Mouse (Mus musculus) ES-Bruce4 (cell line): ENCODE measurements around the gene Mcpt9.
"Not testable (repeated sequence)": the region's sequence is repeated elsewhere in the genome, so short reads cannot be mapped to it uniquely, and the experiment has no call there.

Experiments used
- EP300 ChIP-seq: IDR thresholded peaks from 2 replicates; pipeline ENCODE4 v1.6.1; 2011; ENCODE audit warnings: low read depth, low read length; ENCODE audit not compliant: insufficient read depth
- POLR2A ChIP-seq: IDR thresholded peaks from one replicate; pipeline ENCODE4 v1.8.1; 2011; ENCODE audit warnings: low read length; ENCODE audit not compliant: insufficient read depth

DNA sequence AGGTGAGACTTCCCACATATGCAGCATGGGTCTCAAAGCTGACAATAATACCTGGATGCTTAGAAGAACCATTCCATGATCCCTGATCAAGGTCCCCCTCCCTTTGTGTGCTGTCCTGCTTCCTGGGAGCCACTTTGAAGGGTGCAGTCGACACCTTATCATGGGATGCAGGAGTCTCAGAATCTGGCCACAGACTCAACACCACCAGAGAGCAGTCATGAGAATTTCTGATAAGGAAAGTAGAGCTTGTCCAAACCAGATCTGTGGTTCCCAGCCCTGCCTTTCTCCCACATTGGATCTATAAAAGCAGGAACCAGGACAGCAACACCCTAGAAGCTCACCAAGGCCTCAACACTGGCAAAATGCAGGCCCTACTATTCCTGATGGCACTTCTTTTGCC lies 11.5 kb upstream of the Mcpt9 start, which contains the start of gene Mcpt2:
- not testable (repeated sequence) for TF ChIP-seq POLR2A, EP300
